Mouse (Mus musculus) left cerebral cortex, adult 8-10 months (tissue): Measurements from ENCODE around the gene Rasd2. TPM values are rescaled to one million over a fixed set of nuclear protein-coding genes. Genes with fewer than 3 reads are reported as not detected.
A peak's percentile ranks its signal among the peaks of the same experiment; 100 is the strongest.

Source experiments
- DNase-seq, 2 experiments: peaks; one replicate each; pipeline ENCODE4 v3.0.0; 2022; ENCODE audit warnings: low spot score in 2 of 2
- total RNA-seq, 4 experiments: library from RNA; stranded (reverse); gene quantifications; 2 replicates each; pipeline ENCODE4 v1.2.4; 2022

Rasd2 gene
- 100 to 1,000 TPM; 173 to 220 (median 186) TPM for total RNA-seq

- DNase-seq: no peak
Measured at GRCm38 (mm10) chr8:75213686-75214085, at the start of gene Rasd2. Gene Rasd2 (plus strand): TSS chr8:75213944.

GRCm38 (mm10) chr8:75169363-75169762, 44.4 kb upstream of the Rasd2 start:
- DNase-seq: no peak

- DNase-seq: no peak
Measured at GRCm38 (mm10) chr8:75172009-75172685, 41.6 kb upstream of the Rasd2 start.

GRCm38 (mm10) chr8:75193022-75193421, 20.7 kb upstream of the Rasd2 start:
- DNase-seq: no peak

GRCm38 (mm10) chr8:75194473-75195071, 19.2 kb upstream of the Rasd2 start:
- no peak for DNase-seq

- DNase-seq: no peak
Measured at GRCm38 (mm10) chr8:75197170-75197569, 16.6 kb upstream of the Rasd2 start.

GRCm38 (mm10) chr8:75197862-75198261, 15.9 kb upstream of the Rasd2 start:
- no peak for DNase-seq

GRCm38 (mm10) chr8:75198300-75198699, 15.4 kb upstream of the Rasd2 start:
- no peak for DNase-seq

GRCm38 (mm10) chr8:75198988-75199765, 14.6 kb upstream of the Rasd2 start:
- DNase-seq: no peak

- no peak for DNase-seq
Measured at GRCm38 (mm10) chr8:75199914-75200313, 13.8 kb upstream of the Rasd2 start.

GRCm38 (mm10) chr8:75202041-75202656, 11.6 kb upstream of the Rasd2 start:
- DNase-seq: no peak

- no peak for DNase-seq
Measured at GRCm38 (mm10) chr8:75202913-75203312, 10.8 kb upstream of the Rasd2 start.

- DNase-seq: no peak
Measured at GRCm38 (mm10) chr8:75203420-75203819, 10.3 kb upstream of the Rasd2 start.

GRCm38 (mm10) chr8:75204190-75204868, 9.4 kb upstream of the Rasd2 start:
- DNase-seq: no peak

- no peak for DNase-seq
Measured at GRCm38 (mm10) chr8:75211461-75211860, 2.3 kb upstream of the Rasd2 start.

GRCm38 (mm10) chr8:75212631-75213306, 975 bp upstream of the Rasd2 start:
- DNase-seq: peak in 1 of 2 experiments; percentile 84

- no peak for DNase-seq
Measured at GRCm38 (mm10) chr8:75213307-75213651, 465 bp upstream of the Rasd2 start.

- no peak for DNase-seq
Measured at GRCm38 (mm10) chr8:75215046-75215445, 1.3 kb downstream of the Rasd2 start.

- no peak for DNase-seq
Measured at GRCm38 (mm10) chr8:75215931-75216330, 2.2 kb downstream of the Rasd2 start.

GRCm38 (mm10) chr8:75216886-75217285, 3.1 kb downstream of the Rasd2 start:
- DNase-seq: no peak

GRCm38 (mm10) chr8:75217969-75218368, 4.2 kb downstream of the Rasd2 start:
- DNase-seq: no peak
